Mouse (Mus musculus) heart, embryonic 13.5 days (tissue): ENCODE data around the gene C130032M10Rik. TPM values are rescaled to one million over a fixed set of nuclear protein-coding genes. Genes with fewer than 3 reads are reported as not detected.
A peak's percentile ranks its signal among the peaks of the same experiment; 100 is the strongest.

Experiments used
- ATAC-seq: fragments of 200-750 bp; cut with Nextera tagmentation; 2 replicates; pipeline ENCODE4 v1.8.0; 2017; ENCODE audit warnings: moderate TSS enrichment; ENCODE audit not compliant: insufficient number of reproducible peaks, low FRiP score, low TSS enrichment; ENCODE audit errors: extremely low read depth
- H3K27ac ChIP-seq: fragments of 300-500 bp; sonication (generic); replicated peaks from 2 replicates; pipeline ENCODE4 v1.5.1; 2015; ENCODE audit warnings: moderate library complexity, mild to moderate bottlenecking, inconsistent platforms
- H3K27me3 ChIP-seq: fragments of 300-500 bp; sonication (generic); replicated peaks from 2 replicates; pipeline ENCODE4 v1.6.1; 2015; ENCODE audit warnings: mild to moderate bottlenecking, inconsistent platforms
- H3K36me3 ChIP-seq: fragments of 300-500 bp; sonication (generic); 2 replicates; pipeline ENCODE4 v1.6.1; 2015; ENCODE audit warnings: mild to moderate bottlenecking, inconsistent platforms
- H3K4me1 ChIP-seq: fragments of 300-500 bp; sonication (generic); 2 replicates; pipeline ENCODE4 v1.6.1; 2015; ENCODE audit warnings: inconsistent platforms
- H3K4me2 ChIP-seq: fragments of 300-500 bp; sonication (generic); 2 replicates; pipeline ENCODE4 v1.6.1; 2015; ENCODE audit warnings: inconsistent platforms, mild to moderate bottlenecking, moderate library complexity
- H3K4me3 ChIP-seq: fragments of 300-500 bp; sonication (generic); 2 replicates; pipeline ENCODE4 v1.5.1; 2015; ENCODE audit warnings: moderate library complexity, mild to moderate bottlenecking, inconsistent platforms
- H3K9ac ChIP-seq: fragments of 300-500 bp; sonication (generic); 2 replicates; pipeline ENCODE4 v1.6.1; 2015; ENCODE audit warnings: inconsistent platforms, mild to moderate bottlenecking, moderate library complexity
- H3K9me3 ChIP-seq: fragments of 300-500 bp; sonication (generic); 2 replicates; pipeline ENCODE4 v1.6.1; 2016; ENCODE audit warnings: inconsistent platforms
- WGBS: fragments of 180-500 bp; shearing (Covaris S2); methylation state at CpG from one replicate; pipeline ENCODE4 v1.1.7; 2015; ENCODE audit warnings: mixed read lengths; 5-methylcytosine and 5-hydroxymethylcytosine counted together
- polyA plus RNA-seq: library from polyadenylated mRNA; unstranded; fragments of >200 nt; fragmentation: Nextera tagmentation; extraction: Ambion mirVana; gene quantifications from 2 replicates; pipeline ENCODE4 v1.2.1, GENCODE M21; 2015

Gene C130032M10Rik
- polyA plus RNA-seq, 1 experiment from 2014 or later, result 1.0 TPM

- Histone ChIP-seq H3K27me3 (no peaks in the 10 kb centered on the region), H3K4me1 (peaks cover 14% of the 10 kb centered on the region), H3K9ac (no peak overlapping the region), H3K4me2 (no peak overlapping the region), H3K36me3 (no peaks in the 10 kb centered on the region), H3K27ac (no peak overlapping the region), H3K9me3 (no peaks in the 10 kb centered on the region), H3K4me3 (no peak overlapping the region)
- peak; percentile 20; the same call in 1 of the 2 replicates for ATAC-seq
- WGBS, result 58% methylated on average over 4 of the region's 4 CpGs
These were observed 18.4 kb downstream of the C130032M10Rik start for GRCm38 (mm10) chr9:114533848-114534247.

- Histone ChIP-seq H3K9ac (no peak overlapping the region), H3K9me3 (no peaks in the 10 kb centered on the region), H3K4me1 (peaks cover 13% of the 10 kb centered on the region), H3K27me3 (no peaks in the 10 kb centered on the region), H3K4me3 (no peak overlapping the region), H3K27ac (no peak overlapping the region), H3K36me3 (no peaks in the 10 kb centered on the region), H3K4me2 (no peak overlapping the region)
- ATAC-seq, result no peak
- WGBS, result 77% methylated on average over 9 of the region's 9 CpGs
These were observed 19.4 kb downstream of the C130032M10Rik start for GRCm38 (mm10) chr9:114534747-114535517.

GRCm38 (mm10) chr9:114536628-114537027 is 21.1 kb downstream of the C130032M10Rik start:
- ATAC-seq, result no peak
- no peak overlapping the region for H3K4me2 ChIP-seq
- H3K27ac ChIP-seq, result peak overlapping the region; percentile 55
- H3K9ac ChIP-seq, result no peak overlapping the region
- H3K27me3 ChIP-seq, result no peaks in the 10 kb centered on the region
- WGBS, result 36% methylated on average over 2 of the region's 2 CpGs
- H3K4me3 ChIP-seq, result no peak overlapping the region
- H3K36me3 ChIP-seq, result no peaks in the 10 kb centered on the region
- peaks cover 26% of the 10 kb centered on the region for H3K4me1 ChIP-seq
- no peaks in the 10 kb centered on the region for H3K9me3 ChIP-seq

GRCm38 (mm10) chr9:114538996-114539563 is 23.6 kb downstream of the C130032M10Rik start:
- Histone ChIP-seq H3K4me3 (no peak overlapping the region), H3K9ac (no peak overlapping the region), H3K4me2 (no peak overlapping the region), H3K27me3 (no peaks in the 10 kb centered on the region), H3K4me1 (peaks cover 31% of the 10 kb centered on the region), H3K36me3 (no peaks in the 10 kb centered on the region), H3K9me3 (no peaks in the 10 kb centered on the region), H3K27ac (no peak overlapping the region)
- ATAC-seq, result no peak
- WGBS, result 78% methylated on average over 7 of the region's 7 CpGs

- Histone ChIP-seq H3K9ac (0 out of 2 replicates have a peak overlapping the region, but pooled peaks have one; percentile 4), H3K4me2 (no peak overlapping the region), H3K4me1 (peaks cover 47% of the 10 kb centered on the region), H3K27ac (peak overlapping the region; percentile 43), H3K4me3 (no peak overlapping the region), H3K36me3 (no peaks in the 10 kb centered on the region), H3K9me3 (no peaks in the 10 kb centered on the region), H3K27me3 (no peaks in the 10 kb centered on the region)
- ATAC-seq, result no peak
- whole genome bisulfite sequencing, result 12% methylated on average over 1 of the region's 1 CpGs
These were observed 25.8 kb downstream of the C130032M10Rik start for GRCm38 (mm10) chr9:114541279-114541741.

- H3K36me3 ChIP-seq, result no peaks in the 10 kb centered on the region
- no peak for ATAC-seq
- no peak overlapping the region for H3K9ac ChIP-seq
- WGBS, result 58% methylated on average over 17 of the region's 17 CpGs
- no peak overlapping the region for H3K27ac ChIP-seq
- no peak overlapping the region for H3K4me3 ChIP-seq
- no peak overlapping the region for H3K4me2 ChIP-seq
- H3K4me1 ChIP-seq, result peaks cover 50% of the 10 kb centered on the region
- H3K9me3 ChIP-seq, result no peaks in the 10 kb centered on the region
- no peaks in the 10 kb centered on the region for H3K27me3 ChIP-seq
These were observed 28.6 kb downstream of the C130032M10Rik start for GRCm38 (mm10) chr9:114543882-114544753.

GRCm38 (mm10) chr9:114544754-114545393 is 29.4 kb downstream of the C130032M10Rik start:
- 44% methylated on average over 9 of the region's 9 CpGs for WGBS
- H3K9me3 ChIP-seq, result no peaks in the 10 kb centered on the region
- peaks cover 55% of the 10 kb centered on the region for H3K4me1 ChIP-seq
- no peak for ATAC-seq
- H3K36me3 ChIP-seq, result no peaks in the 10 kb centered on the region
- H3K9ac ChIP-seq, result no peak overlapping the region
- no peaks in the 10 kb centered on the region for H3K27me3 ChIP-seq
- no peak overlapping the region for H3K4me2 ChIP-seq
- no peak overlapping the region for H3K4me3 ChIP-seq
- H3K27ac ChIP-seq, result no peak overlapping the region

- Histone ChIP-seq H3K27ac (no peak overlapping the region), H3K4me3 (no peak overlapping the region), H3K9ac (no peak overlapping the region), H3K9me3 (no peaks in the 10 kb centered on the region), H3K36me3 (no peaks in the 10 kb centered on the region), H3K27me3 (no peaks in the 10 kb centered on the region), H3K4me2 (no peak overlapping the region), H3K4me1 (peaks cover 44% of the 10 kb centered on the region)
- WGBS, result 47% methylated on average over 12 of the region's 12 CpGs
- no peak for ATAC-seq
These were observed 31.3 kb downstream of the C130032M10Rik start for GRCm38 (mm10) chr9:114546765-114547164.

- no peaks in the 10 kb centered on the region for H3K27me3 ChIP-seq
- no peaks in the 10 kb centered on the region for H3K9me3 ChIP-seq
- H3K9ac ChIP-seq, result no peak overlapping the region
- H3K4me3 ChIP-seq, result no peak overlapping the region
- ATAC-seq, result no peak
- no peak overlapping the region for H3K27ac ChIP-seq
- H3K4me2 ChIP-seq, result no peak overlapping the region
- H3K36me3 ChIP-seq, result no peaks in the 10 kb centered on the region
- 57% methylated on average over 6 of the region's 6 CpGs for WGBS
- H3K4me1 ChIP-seq, result peaks cover 41% of the 10 kb centered on the region
These were observed 32.2 kb downstream of the C130032M10Rik start for GRCm38 (mm10) chr9:114547643-114548077.

- H3K27me3 ChIP-seq, result no peaks in the 10 kb centered on the region
- H3K27ac ChIP-seq, result peak overlapping the region; percentile 12; the same call in 1 of the 2 replicates
- 50% methylated on average over 4 of the region's 4 CpGs for WGBS
- no peak overlapping the region for H3K4me3 ChIP-seq
- no peak for ATAC-seq
- no peaks in the 10 kb centered on the region for H3K9me3 ChIP-seq
- H3K4me2 ChIP-seq, result no peak overlapping the region
- H3K4me1 ChIP-seq, result peaks cover 41% of the 10 kb centered on the region
- H3K36me3 ChIP-seq, result no peaks in the 10 kb centered on the region
- H3K9ac ChIP-seq, result no peak overlapping the region
These were observed 33.0 kb downstream of the C130032M10Rik start for GRCm38 (mm10) chr9:114548496-114548895.

- H3K9ac ChIP-seq, result no peak overlapping the region
- no peak overlapping the region for H3K27ac ChIP-seq
- H3K9me3 ChIP-seq, result no peaks in the 10 kb centered on the region
- H3K4me3 ChIP-seq, result no peak overlapping the region
- H3K36me3 ChIP-seq, result no peaks in the 10 kb centered on the region
- peaks cover 42% of the 10 kb centered on the region for H3K4me1 ChIP-seq
- no peak for ATAC-seq
- 56% methylated on average over 5 of the region's 5 CpGs for WGBS
- no peaks in the 10 kb centered on the region for H3K27me3 ChIP-seq
- H3K4me2 ChIP-seq, result no peak overlapping the region
These were observed 33.6 kb downstream of the C130032M10Rik start for GRCm38 (mm10) chr9:114549117-114549516.
